Mouse (Mus musculus) kidney, embryonic 16.5 days (tissue): ENCODE results near the gene Dlx3. TPM values are rescaled to one million over a fixed set of nuclear protein-coding genes. Genes with fewer than 3 reads are reported as not detected.

Source experiments
- ATAC-seq: fragments of 200-750 bp; cut with Nextera tagmentation; 2 replicates; pipeline ENCODE4 v1.8.0; 2017; ENCODE audit warnings: moderate TSS enrichment; ENCODE audit not compliant: low FRiP score, low TSS enrichment
- H3K27ac ChIP-seq: fragments of 300-500 bp; sonication (generic); 2 replicates; pipeline ENCODE4 v1.5.1; 2014; ENCODE audit warnings: low read length
- H3K27me3 ChIP-seq: fragments of 300-500 bp; sonication (generic); 2 replicates; pipeline ENCODE4 v1.6.1; 2014; ENCODE audit warnings: low read length, control low read depth, mixed read lengths; ENCODE audit not compliant: insufficient read depth
- H3K36me3 ChIP-seq: fragments of 300-500 bp; sonication (generic); 2 replicates; pipeline ENCODE4 v1.6.1; 2014; ENCODE audit warnings: low read length, control low read depth, mixed read lengths; ENCODE audit not compliant: insufficient read depth
- H3K4me1 ChIP-seq: fragments of 300-500 bp; sonication (generic); 2 replicates; pipeline ENCODE4 v1.6.1; 2014; ENCODE audit warnings: low read length, control low read depth, mixed read lengths; ENCODE audit not compliant: insufficient read depth
- H3K4me2 ChIP-seq: fragments of 300-500 bp; sonication (generic); replicated peaks from 2 replicates; pipeline ENCODE4 v1.6.1; 2014; ENCODE audit warnings: low read depth, low read length
- H3K4me3 ChIP-seq: fragments of 300-500 bp; sonication (generic); 2 replicates; pipeline ENCODE4 v1.5.1; 2014; ENCODE audit warnings: mild to moderate bottlenecking, low read length
- H3K9ac ChIP-seq: fragments of 300-500 bp; sonication (generic); replicated peaks from 2 replicates; pipeline ENCODE4 v1.6.1; 2014; ENCODE audit warnings: low read length
- H3K9me3 ChIP-seq: fragments of 300-500 bp; sonication (generic); 2 replicates; pipeline ENCODE4 v1.6.1; 2016; ENCODE audit warnings: low read length, control low read depth
- WGBS: fragments of 180-500 bp; shearing (Covaris S2); extraction: QIAGEN DNeasy Blood & Tissue Kit; methylation state at CpG from one replicate; pipeline ENCODE4 v1.1.7; 2014; 5-methylcytosine and 5-hydroxymethylcytosine counted together
- polyA plus RNA-seq: library from polyadenylated mRNA; unstranded; fragments of >200 nt; fragmentation: Nextera tagmentation; extraction: Ambion mirVana; gene quantifications from 2 replicates; pipeline ENCODE4 v1.2.1, GENCODE M21; 2015

Dlx3 gene
- polyA plus RNA-seq: 1.1 TPM in 2 replicates

GRCm38 (mm10) chr11:95119990-95120632 is at the start of gene Dlx3:
Gene Dlx3 (plus strand): TSS chr11:95120119.
- Histone ChIP-seq H3K4me1 (peaks cover 27% of the 10 kb centered on the region; the same call in 1 of the 2 replicates), H3K27ac (no peak within 1 kb of the TSS), H3K4me2 (peak within 1 kb of the TSS; percentile 76), H3K27me3 (peaks cover 65% of the 10 kb centered on the region), H3K9ac (peak within 1 kb of the TSS; percentile 48; the same call in 1 of the 2 replicates), H3K36me3 (no peaks in the 10 kb centered on the region), H3K4me3 (peak within 1 kb of the TSS; percentile 48), H3K9me3 (no peaks in the 10 kb centered on the region)
- WGBS: 1% methylated on average over 55 of the region's 55 CpGs
- ATAC-seq: peak; percentile 32; the same call in 1 of the 2 replicates

- Histone ChIP-seq H3K27ac (no peak overlapping the region; the same call in 1 of the 2 replicates), H3K9me3 (no peaks in the 10 kb centered on the region), H3K4me2 (no peak overlapping the region), H3K4me1 (peaks cover 41% of the 10 kb centered on the region), H3K36me3 (peaks cover 8% of the 10 kb centered on the region; the same call in 1 of the 2 replicates), H3K27me3 (no peaks in the 10 kb centered on the region), H3K9ac (no peak overlapping the region), H3K4me3 (no peak overlapping the region)
- 65% methylated on average over 8 of the region's 8 CpGs for WGBS
- ATAC-seq: no peak
Observed at GRCm38 (mm10) chr11:95070140-95071107, 49.5 kb upstream of the Dlx3 start.

GRCm38 (mm10) chr11:95071266-95071665 is 48.7 kb upstream of the Dlx3 start:
- ATAC-seq: no peak
- no peak overlapping the region for H3K4me3 ChIP-seq
- H3K4me1 ChIP-seq: peaks cover 43% of the 10 kb centered on the region
- no peak overlapping the region; the same call in 1 of the 2 replicates for H3K27ac ChIP-seq
- H3K9ac ChIP-seq: no peak overlapping the region
- H3K27me3 ChIP-seq: no peaks in the 10 kb centered on the region
- WGBS: 45% methylated on average over 7 of the region's 7 CpGs
- H3K36me3 ChIP-seq: peaks cover under 1% of the 10 kb centered on the region; the same call in 1 of the 2 replicates
- H3K4me2 ChIP-seq: peak overlapping the region; percentile 10; the same call in 1 of the 2 replicates
- no peaks in the 10 kb centered on the region for H3K9me3 ChIP-seq

- H3K4me3 ChIP-seq: no peak overlapping the region
- no peak overlapping the region for H3K9ac ChIP-seq
- H3K9me3 ChIP-seq: no peaks in the 10 kb centered on the region
- no peaks in the 10 kb centered on the region for H3K36me3 ChIP-seq
- ATAC-seq: no peak
- peaks cover 45% of the 10 kb centered on the region for H3K4me1 ChIP-seq
- WGBS: 67% methylated on average over 7 of the region's 8 CpGs
- H3K4me2 ChIP-seq: no peak overlapping the region
- H3K27ac ChIP-seq: no peak overlapping the region
- H3K27me3 ChIP-seq: no peaks in the 10 kb centered on the region
Observed at GRCm38 (mm10) chr11:95072136-95072535, 47.8 kb upstream of the Dlx3 start.

DNA sequence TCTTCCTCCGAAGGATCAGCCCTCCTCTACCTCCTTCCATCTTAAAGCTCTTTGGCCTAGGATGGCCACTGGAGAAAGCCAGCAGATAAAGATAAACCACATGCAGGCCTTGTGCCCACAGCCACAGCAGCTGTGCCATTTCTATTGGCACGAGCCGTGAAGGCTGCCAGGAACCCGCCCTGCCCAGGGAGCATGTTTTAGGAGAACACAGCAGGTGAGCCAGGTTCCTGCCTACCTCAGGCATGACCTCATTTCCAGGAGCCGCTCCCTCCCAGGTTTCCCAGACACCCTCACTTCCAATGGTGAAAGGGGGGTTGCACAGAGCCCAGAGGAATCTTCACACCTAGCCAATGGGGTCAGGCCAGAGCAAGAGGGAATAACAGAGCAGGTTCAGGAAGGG is 47.1 kb upstream of the Dlx3 start:
- Histone ChIP-seq H3K27me3 (no peaks in the 10 kb centered on the region), H3K4me2 (no peak overlapping the region), H3K4me3 (no peak overlapping the region), H3K27ac (no peak overlapping the region), H3K36me3 (no peaks in the 10 kb centered on the region), H3K9me3 (no peaks in the 10 kb centered on the region), H3K4me1 (peaks cover 51% of the 10 kb centered on the region), H3K9ac (no peak overlapping the region)
- ATAC-seq: no peak
- 74% methylated on average over 5 of the region's 5 CpGs for WGBS

GRCm38 (mm10) chr11:95073835-95074234 is 46.1 kb upstream of the Dlx3 start:
- peak overlapping the region; percentile 82; the same call in 1 of the 2 replicates for H3K4me2 ChIP-seq
- peaks cover 62% of the 10 kb centered on the region for H3K4me1 ChIP-seq
- H3K27me3 ChIP-seq: no peaks in the 10 kb centered on the region
- ATAC-seq: no peak
- no peak overlapping the region for H3K4me3 ChIP-seq
- no peak overlapping the region for H3K9ac ChIP-seq
- no peaks in the 10 kb centered on the region for H3K36me3 ChIP-seq
- H3K9me3 ChIP-seq: no peaks in the 10 kb centered on the region
- 66% methylated on average over 4 of the region's 4 CpGs for WGBS
- no peak overlapping the region for H3K27ac ChIP-seq

DNA sequence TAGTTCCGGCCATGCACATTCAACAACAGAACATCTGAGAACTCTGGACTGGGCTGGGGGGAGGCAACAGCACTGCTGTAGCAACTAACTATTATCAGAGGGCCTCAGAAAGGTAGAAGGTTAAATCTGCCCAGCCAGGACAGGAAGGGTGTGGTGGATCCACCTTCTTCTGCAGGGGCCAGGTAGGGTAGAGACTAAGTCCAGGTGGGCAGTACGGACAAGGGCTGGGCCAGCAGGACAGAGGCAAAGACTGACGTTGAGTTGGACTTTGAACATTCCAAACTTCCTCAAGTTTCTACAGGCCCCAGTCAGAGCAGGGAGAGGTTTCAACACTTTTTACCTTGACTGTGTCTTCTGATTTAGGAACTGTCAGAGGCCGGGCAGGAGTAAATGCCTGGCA is 45.2 kb upstream of the Dlx3 start:
- H3K4me2 ChIP-seq: peak overlapping the region; percentile 82
- peak overlapping the region; percentile 77; the same call in 1 of the 2 replicates for H3K9ac ChIP-seq
- no peaks in the 10 kb centered on the region for H3K36me3 ChIP-seq
- no peak for ATAC-seq
- WGBS: 55% methylated on average over 4 of the region's 4 CpGs
- peak overlapping the region; percentile 39 for H3K27ac ChIP-seq
- H3K27me3 ChIP-seq: no peaks in the 10 kb centered on the region
- H3K4me1 ChIP-seq: peaks cover 70% of the 10 kb centered on the region
- no peaks in the 10 kb centered on the region for H3K9me3 ChIP-seq
- peak overlapping the region; percentile 70 for H3K4me3 ChIP-seq

- H3K9ac ChIP-seq: peak overlapping the region; percentile 77
- H3K4me3 ChIP-seq: peak overlapping the region; percentile 70
- no peaks in the 10 kb centered on the region for H3K9me3 ChIP-seq
- WGBS: 2% methylated on average over 19 of the region's 19 CpGs
- peak overlapping the region; percentile 87 for H3K27ac ChIP-seq
- no peaks in the 10 kb centered on the region for H3K36me3 ChIP-seq
- no peaks in the 10 kb centered on the region for H3K27me3 ChIP-seq
- peak; percentile 27 for ATAC-seq
- peak overlapping the region; percentile 82 for H3K4me2 ChIP-seq
- H3K4me1 ChIP-seq: peaks cover 74% of the 10 kb centered on the region
Observed at GRCm38 (mm10) chr11:95075197-95076040, 44.5 kb upstream of the Dlx3 start.

- ATAC-seq: peak; percentile 46
- H3K36me3 ChIP-seq: no peaks in the 10 kb centered on the region
- peak overlapping the region; percentile 70 for H3K4me3 ChIP-seq
- no peaks in the 10 kb centered on the region for H3K27me3 ChIP-seq
- H3K4me2 ChIP-seq: peak overlapping the region; percentile 82
- no peaks in the 10 kb centered on the region for H3K9me3 ChIP-seq
- H3K27ac ChIP-seq: peak overlapping the region; percentile 87
- H3K4me1 ChIP-seq: peaks cover 74% of the 10 kb centered on the region
- peak overlapping the region; percentile 77 for H3K9ac ChIP-seq
- under 1% methylated on average over 42 of the region's 42 CpGs for WGBS
Observed at GRCm38 (mm10) chr11:95076041-95076535, 43.8 kb upstream of the Dlx3 start.
